ENCODE assay signal across 24 mouse cellular contexts in the genomic region with DNA sequence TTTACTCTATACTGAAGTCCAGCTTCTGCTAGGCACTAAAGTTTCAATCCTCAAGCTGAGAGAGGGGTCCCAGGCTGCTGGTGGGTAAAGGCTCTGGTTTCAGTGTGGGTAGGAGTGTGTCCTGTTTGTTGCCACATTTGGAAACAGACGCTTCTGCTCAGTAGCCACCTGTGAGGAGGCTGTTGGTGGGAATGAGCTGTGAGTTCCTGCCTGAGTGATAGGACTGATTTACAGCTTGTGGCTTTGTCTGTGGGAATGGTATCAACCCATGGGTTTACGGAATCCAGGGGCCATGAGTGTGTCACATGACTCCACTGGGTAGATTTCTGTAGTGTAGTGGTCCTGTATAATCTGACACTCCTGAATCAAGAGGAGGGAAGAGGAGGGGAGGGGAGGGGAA.
DNase-seq lines count a peak whose midpoint lies in the region; ATAC-seq lines count a peak whose summit lies in the region.
"Had no signal": no experiment of that assay in that cellular context is flagged by ENCODE, and none has a peak within 500 bp of the region (broad histone marks: within the 10 kb centered on the region; RNA-seq: fewer than 3 reads in every experiment).

No protein-coding gene starts in this region.

- no peak for DNase-seq in urinary bladder, adult 2 months (ENCODE audit: low spot score)
- no peak for DNase-seq in B cell, adult 2 months
- DNase-seq: adrenal gland, adult 8-10 months; adrenal gland, postnatal 14 days; adrenal gland, postnatal 36 days; cerebellum, adult 11-12 months; cerebellum, adult 2 months; cerebellum, adult 9-10 months; cerebellum, postnatal 10 days; cerebellum, postnatal 25 days; forebrain, postnatal 0 days had no signal

- ATAC-seq in common myeloid progenitor, adult 5-6 weeks (replicated peaks; ENCODE audit: low read depth, poor library complexity, severe bottlenecking) = peak; percentile 95
- peak; percentile 14; the same call in 1 of the 2 replicates for ATAC-seq in granulocyte monocyte progenitor cell, adult 5-6 weeks (replicated peaks; ENCODE audit: poor library complexity, severe bottlenecking)
- peak; percentile 80 for ATAC-seq in megakaryocyte progenitor cell, adult 5-6 weeks (replicated peaks; ENCODE audit: poor library complexity)
- no peak for ATAC-seq in heart, embryonic 12.5 days (ENCODE audit: insufficient number of reproducible peaks, low FRiP score)
- ATAC-seq: activated CD4-positive, CD25-positive, alpha-beta regulatory T cell, adult 4 months; CD4-positive, CD25-positive, alpha-beta regulatory T cell, adult 4 months; forebrain, embryonic 13.5 days; forebrain, embryonic 15.5 days; forebrain, postnatal 0 days; Patski had no signal

- WGBS in heart, embryonic 12.5 days = 50% methylated on average over 2 of the region's 2 CpGs

- no peak overlapping the region for H3K4me3 ChIP-seq in heart, embryonic 12.5 days
- H3K4me3 ChIP-seq: embryonic facial prominence, embryonic 10.5 days; embryonic facial prominence, embryonic 12.5 days; forebrain, embryonic 13.5 days; forebrain, embryonic 15.5 days had no signal

- no peak overlapping the region for H3K27ac ChIP-seq in heart, embryonic 12.5 days (ENCODE audit: poor library complexity, severe bottlenecking)
- H3K27ac ChIP-seq: embryonic facial prominence, embryonic 10.5 days; embryonic facial prominence, embryonic 12.5 days; forebrain, embryonic 13.5 days; forebrain, embryonic 15.5 days had no signal

- no peak overlapping the region for H3K9ac ChIP-seq in heart, embryonic 12.5 days
- H3K9ac ChIP-seq: embryonic facial prominence, embryonic 12.5 days; forebrain, embryonic 13.5 days; forebrain, embryonic 15.5 days; forebrain, postnatal 0 days had no signal

- H3K9me3 ChIP-seq in heart, embryonic 12.5 days (replicated peaks) = 0 out of 2 replicates have a peak, but pooled peaks cover 2% of the 10 kb centered on the region
- H3K9me3 ChIP-seq: embryonic facial prominence, embryonic 12.5 days; forebrain, embryonic 15.5 days had no signal

- H3K27me3 ChIP-seq in heart, embryonic 12.5 days (replicated peaks) = no peaks in the 10 kb centered on the region
- H3K27me3 ChIP-seq: CH12.LX; embryonic facial prominence, embryonic 12.5 days; forebrain, embryonic 13.5 days; forebrain, embryonic 15.5 days; Patski had no signal

- H3K4me2 ChIP-seq in heart, embryonic 12.5 days = no peak overlapping the region
- H3K4me2 ChIP-seq: embryonic facial prominence, embryonic 12.5 days; forebrain, embryonic 13.5 days; forebrain, embryonic 15.5 days had no signal

- H3K4me1 ChIP-seq in heart, embryonic 12.5 days (replicated peaks) = no peaks in the 10 kb centered on the region
- H3K4me1 ChIP-seq: embryonic facial prominence, embryonic 10.5 days; embryonic facial prominence, embryonic 12.5 days; forebrain, embryonic 13.5 days; forebrain, embryonic 15.5 days had no signal

- no peaks in the 10 kb centered on the region for H3K36me3 ChIP-seq in heart, embryonic 12.5 days
- H3K36me3 ChIP-seq: embryonic facial prominence, embryonic 10.5 days; embryonic facial prominence, embryonic 12.5 days; forebrain, embryonic 15.5 days; G1E had no signal
